Mouse (Mus musculus) myocyte (in vitro differentiated cells): ENCODE results near the gene Kif22. TPM values are rescaled to one million over a fixed set of nuclear protein-coding genes. Genes with fewer than 3 reads are reported as not detected.

Experiments used
- H3K27me3 ChIP-seq: one replicate; pipeline ENCODE4 v1.6.1; 2011; ENCODE audit not compliant: control insufficient read depth, insufficient read depth, insufficient read length
- H3K36me3 ChIP-seq: one replicate; pipeline ENCODE4 v1.6.1; 2011; ENCODE audit not compliant: control insufficient read depth, insufficient read depth
- H3K4me2 ChIP-seq: one replicate; pipeline ENCODE4 v1.6.1; 2011; ENCODE audit warnings: low read depth, control low read depth
- H3K4me3 ChIP-seq: one replicate; pipeline ENCODE4 v1.5.1; 2011; ENCODE audit warnings: mild to moderate bottlenecking, control low read depth, moderate library complexity
- H3K79me2 ChIP-seq: one replicate; pipeline ENCODE4 v1.6.1; 2011; ENCODE audit not compliant: control insufficient read depth, insufficient read depth
- H3ac ChIP-seq: one replicate; pipeline ENCODE4 v1.6.1; 2011; ENCODE audit not compliant: control insufficient read depth, insufficient read length
- CEBPB ChIP-seq: IDR thresholded peaks from 2 replicates; pipeline ENCODE4 v1.6.1; 2011; ENCODE audit warnings: mild to moderate bottlenecking, moderate library complexity; ENCODE audit not compliant: poor library complexity, insufficient read depth, severe bottlenecking
- E2F4 ChIP-seq: IDR thresholded peaks from one replicate; pipeline ENCODE4 v1.6.1; 2011; ENCODE audit warnings: mild to moderate bottlenecking, control low read depth, moderate library complexity; ENCODE audit not compliant: insufficient read depth
- MAX ChIP-seq: IDR thresholded peaks from one replicate; pipeline ENCODE4 v1.6.1; 2011; ENCODE audit warnings: low read depth, mild to moderate bottlenecking, control low read depth
- MYOD1 ChIP-seq, 3 experiments: IDR thresholded peaks; one replicate each; pipeline ENCODE4 v1.6.1; 2011; ENCODE audit warnings: control low read depth in 2 of 3, low read depth in 2 of 3, mild to moderate bottlenecking in 2 of 3, moderate library complexity in 1 of 3; ENCODE audit not compliant: insufficient read length in 2 of 3, control insufficient read depth in 1 of 3
- MYOG ChIP-seq, 3 experiments: IDR thresholded peaks; one replicate each; pipeline ENCODE4 v1.6.1; 2011; ENCODE audit warnings: control low read depth in 2 of 3, low read depth in 2 of 3, mild to moderate bottlenecking in 2 of 3; ENCODE audit not compliant: insufficient read length in 2 of 3, control insufficient read depth in 1 of 3, insufficient read depth in 1 of 3
- POLR2A ChIP-seq: IDR thresholded peaks from one replicate; pipeline ENCODE4 v1.6.1; 2011; ENCODE audit warnings: low read depth, mild to moderate bottlenecking, control low read depth, moderate library complexity; ENCODE audit not compliant: insufficient read length
- POLR2AphosphoS2 ChIP-seq: IDR thresholded peaks from one replicate; pipeline ENCODE4 v1.6.1; 2011; ENCODE audit warnings: low read depth, control low read depth; ENCODE audit not compliant: insufficient read length
- REST ChIP-seq: IDR thresholded peaks from one replicate; pipeline ENCODE4 v1.6.1; 2011; ENCODE audit warnings: mild to moderate bottlenecking, control low read depth, moderate library complexity; ENCODE audit not compliant: insufficient read depth, insufficient read length
- SRF ChIP-seq: IDR thresholded peaks from one replicate; pipeline ENCODE4 v1.6.1; 2011; ENCODE audit warnings: low read depth; ENCODE audit not compliant: control insufficient read depth, insufficient read length
- TCF12 ChIP-seq: IDR thresholded peaks from one replicate; pipeline ENCODE4 v1.6.1; 2011; ENCODE audit warnings: mild to moderate bottlenecking, control low read depth; ENCODE audit not compliant: poor library complexity, insufficient read depth, severe bottlenecking
- TCF3 ChIP-seq: IDR thresholded peaks from one replicate; pipeline ENCODE4 v1.6.1; 2011; ENCODE audit warnings: low read depth, control low read depth; ENCODE audit not compliant: insufficient read length
- USF1 ChIP-seq: IDR thresholded peaks from one replicate; pipeline ENCODE4 v1.6.1; 2011; ENCODE audit warnings: low read depth, mild to moderate bottlenecking, control low read depth, moderate library complexity
- polyA plus RNA-seq: library from polyadenylated mRNA; unstranded; fragments of >200 nt; fragmentation: generic; extraction: Trizol; gene quantifications from one replicate; pipeline ENCODE4 v1.2.1, GENCODE M21; 2012; ENCODE audit warnings: missing spikeins

Gene Kif22
- polyA plus RNA-seq, 1 experiment, result 29.9 TPM

DNA sequence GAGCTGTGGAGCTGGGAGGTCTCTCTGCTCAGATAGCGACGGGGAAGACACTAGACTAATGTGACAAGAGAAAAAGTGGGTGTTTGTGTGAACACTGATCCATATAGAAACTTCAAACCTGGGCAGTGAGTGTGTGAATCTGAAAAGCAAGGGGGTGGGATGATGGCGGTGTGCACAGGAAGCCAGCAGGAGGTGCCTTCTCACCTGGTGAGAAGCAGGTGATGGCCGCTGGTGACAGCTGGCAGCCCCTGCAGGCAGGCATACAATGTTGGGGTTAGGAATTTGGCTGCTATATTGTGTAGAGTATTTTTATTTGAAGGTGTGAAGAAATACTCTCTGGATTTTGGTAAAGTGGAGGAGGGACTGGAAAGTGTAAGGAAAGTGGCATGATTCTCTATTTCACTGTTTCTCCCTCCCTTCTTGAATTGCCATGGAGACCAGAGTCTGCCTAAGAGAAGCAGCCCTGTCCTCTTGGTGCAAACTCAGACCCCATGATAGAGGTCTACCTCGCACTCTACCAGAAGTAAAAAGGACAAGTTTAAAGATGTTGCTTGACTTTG, 12.8 kb upstream of the Kif22 start:
- no peak overlapping the region for H3K4me3 ChIP-seq
- peaks cover 43% of the 10 kb centered on the region for H3K27me3 ChIP-seq
- H3K36me3 ChIP-seq, result no peaks in the 10 kb centered on the region
- TF ChIP-seq MYOD1 (IDR thresholded peaks at IDR 0.05; ENCODE audit: control insufficient read depth in 1 of 3, insufficient read length in 2 of 3, low read depth in 2 of 3) (no peak), TCF12 (no peak), TCF3 (no peak), MAX (no peak), USF1 (no peak), E2F4 (no peak), CEBPB (no peak), MYOG (IDR thresholded peaks at IDR 0.05; ENCODE audit: control insufficient read depth in 1 of 3, insufficient read depth in 1 of 3, insufficient read length in 2 of 3, low read depth in 2 of 3) (no peak), POLR2AphosphoS2 (no peak), SRF (no peak), REST (no peak), POLR2A (no peak)
- no peaks in the 10 kb centered on the region for H3K79me2 ChIP-seq
- no peak overlapping the region for H3ac ChIP-seq
- no peak overlapping the region for H3K4me2 ChIP-seq

DNA sequence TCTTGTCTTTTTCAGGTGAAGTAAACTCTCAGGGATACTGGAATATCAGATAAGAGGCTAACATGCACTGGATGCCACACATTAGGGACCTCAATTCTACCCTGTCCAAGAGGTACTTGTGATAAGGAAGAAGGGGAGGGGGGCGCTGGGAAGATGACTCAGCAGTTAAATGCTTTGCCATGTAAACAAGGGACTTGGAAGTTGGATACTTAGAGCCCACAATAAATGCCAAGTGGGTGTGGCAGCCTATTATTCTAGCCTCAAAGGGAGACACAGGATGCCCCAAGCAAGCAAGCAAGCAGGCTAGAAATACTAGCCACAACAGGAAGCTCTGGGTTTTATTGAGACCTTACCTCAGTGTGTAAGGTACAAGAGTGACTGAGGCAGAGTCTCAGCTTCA, 11.0 kb downstream of the Kif22 start:
- Histone ChIP-seq H3K4me3 (no peak overlapping the region), H3K27me3 (no peaks in the 10 kb centered on the region), H3ac (no peak overlapping the region), H3K4me2 (no peak overlapping the region), H3K36me3 (peaks cover 37% of the 10 kb centered on the region), H3K79me2 (peaks cover 5% of the 10 kb centered on the region)
- TF ChIP-seq MAX (no peak), TCF3 (no peak), CEBPB (no peak), SRF (no peak)

DNA sequence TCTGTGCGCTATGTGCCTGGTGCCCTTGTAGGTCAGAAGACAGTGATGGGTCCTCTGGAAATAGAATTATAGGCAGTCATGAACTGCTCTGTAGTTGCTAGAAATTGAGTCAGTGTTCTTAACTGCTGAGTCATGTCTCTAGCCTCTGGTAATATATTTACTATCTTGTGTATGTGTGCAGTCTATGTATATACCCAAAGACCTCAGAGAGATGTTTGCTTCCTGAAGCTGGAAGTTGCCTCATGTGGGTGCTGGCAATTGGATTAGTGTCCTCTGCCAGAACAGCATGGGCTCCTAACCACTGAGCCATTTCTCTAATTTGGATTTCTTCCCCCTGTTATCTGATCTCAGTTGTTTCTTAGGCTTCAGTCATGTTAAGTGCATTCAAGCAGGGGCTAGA, 12.1 kb downstream of the Kif22 start:
- Histone ChIP-seq H3K79me2 (peaks cover 4% of the 10 kb centered on the region), H3K4me2 (no peak overlapping the region), H3ac (no peak overlapping the region), H3K4me3 (no peak overlapping the region), H3K36me3 (peaks cover 37% of the 10 kb centered on the region), H3K27me3 (no peaks in the 10 kb centered on the region)
- TF ChIP-seq TCF12, result no peak
- no peak for TF ChIP-seq SRF
- TF ChIP-seq POLR2A, result no peak
- no peak for TF ChIP-seq REST
- no peak for TF ChIP-seq MYOG (IDR thresholded peaks at IDR 0.05; ENCODE audit: control insufficient read depth in 1 of 3, insufficient read depth in 1 of 3, insufficient read length in 2 of 3, low read depth in 2 of 3)
- peak; percentile 43; the same call in 1 of the 2 replicates for TF ChIP-seq CEBPB

DNA sequence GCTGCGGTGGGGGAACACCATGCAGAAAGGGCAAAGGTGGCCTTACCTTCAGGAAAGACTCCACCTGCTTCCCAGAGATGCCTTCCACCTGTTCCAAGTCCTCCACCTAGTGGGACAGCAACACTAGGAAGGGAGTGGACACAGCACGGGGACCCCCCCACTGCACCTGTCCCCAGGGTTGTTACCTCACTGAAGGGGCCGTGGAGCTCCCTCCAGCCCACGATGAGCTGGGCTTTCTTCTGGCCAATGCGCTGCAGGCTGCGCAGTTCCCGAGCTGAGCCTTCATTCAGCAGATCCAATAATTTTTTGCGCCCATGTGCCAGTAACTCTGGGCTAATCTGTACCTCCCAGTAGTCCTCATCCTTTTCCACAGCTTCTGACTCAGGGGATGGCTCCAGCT, 14.4 kb downstream of the Kif22 start:
- Histone ChIP-seq H3K4me3 (peak overlapping the region; percentile 67), H3K27me3 (no peaks in the 10 kb centered on the region), H3ac (no peak overlapping the region), H3K4me2 (peak overlapping the region; percentile 80), H3K36me3 (peaks cover 41% of the 10 kb centered on the region), H3K79me2 (peaks cover 20% of the 10 kb centered on the region)
- TF ChIP-seq TCF3 (no peak), MAX (no peak), TCF12 (no peak), SRF (no peak), POLR2AphosphoS2 (no peak), MYOG (IDR thresholded peaks at IDR 0.05; ENCODE audit: control insufficient read depth in 1 of 3, insufficient read depth in 1 of 3, insufficient read length in 2 of 3, low read depth in 2 of 3) (peak in 1 of 3 experiments; percentile 12), CEBPB (no peak), MYOD1 (IDR thresholded peaks at IDR 0.05; ENCODE audit: control insufficient read depth in 1 of 3, insufficient read length in 2 of 3, low read depth in 2 of 3) (peak in 2 of 3 experiments; percentile 14 to 54), REST (no peak), POLR2A (peak; percentile 24), USF1 (no peak), E2F4 (no peak)

DNA sequence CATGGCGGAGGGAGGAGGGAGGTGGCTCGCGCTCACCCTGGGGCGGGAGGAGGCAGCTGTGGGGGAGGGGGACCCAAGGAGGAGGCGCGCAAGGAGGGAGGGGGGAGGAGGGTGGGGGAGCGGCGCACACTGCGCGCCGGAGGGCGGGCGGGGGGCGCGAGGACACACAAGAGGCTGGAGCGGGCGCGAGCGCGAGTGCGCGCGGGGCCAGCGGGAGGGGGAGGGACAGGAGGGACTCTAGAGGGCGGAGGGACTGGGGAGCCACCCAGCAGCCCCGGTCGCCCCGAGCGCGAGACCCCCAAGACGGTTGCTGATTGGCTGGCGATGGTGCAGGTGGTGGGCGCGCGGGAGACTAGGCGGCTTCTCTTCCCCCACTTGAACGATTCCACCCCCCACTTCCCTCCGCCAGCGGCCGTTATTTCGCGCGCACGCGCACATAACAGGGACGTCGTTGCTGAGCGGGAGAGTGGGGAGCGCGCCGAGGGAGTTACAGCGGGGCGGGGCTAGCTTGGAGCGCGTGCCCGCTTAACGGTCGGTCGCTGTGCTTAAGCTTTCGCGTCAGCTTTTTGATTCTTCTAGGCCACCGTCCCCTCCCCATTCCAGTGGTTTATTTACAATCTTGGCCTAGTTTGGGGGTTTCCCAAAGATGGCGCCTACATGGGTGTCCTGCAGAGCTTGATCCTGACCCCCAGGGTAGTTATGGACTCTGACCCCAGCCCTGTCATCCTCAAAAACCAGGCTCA, 15.1 kb downstream of the Kif22 start, which contains the start of gene Maz:
TSS of gene Maz (minus strand) at position 54 of the 743 bp plus-strand sequence.
- Histone ChIP-seq H3K27me3 (no peaks in the 10 kb centered on the region), H3K4me2 (peak within 1 kb of the TSS; percentile 80), H3ac (peak within 1 kb of the TSS; percentile 88), H3K4me3 (peak within 1 kb of the TSS; percentile 67), H3K79me2 (peaks cover 20% of the 10 kb centered on the region), H3K36me3 (peaks cover 37% of the 10 kb centered on the region)
- TF ChIP-seq MAX (no peak), POLR2A (peak; percentile 80), MYOD1 (IDR thresholded peaks at IDR 0.05; ENCODE audit: control insufficient read depth in 1 of 3, insufficient read length in 2 of 3, low read depth in 2 of 3) (peak in 1 of 3 experiments; percentile 36), TCF12 (no peak), POLR2AphosphoS2 (peak; percentile 96), E2F4 (peak; percentile 34), MYOG (IDR thresholded peaks at IDR 0.05; ENCODE audit: control insufficient read depth in 1 of 3, insufficient read depth in 1 of 3, insufficient read length in 2 of 3, low read depth in 2 of 3) (peak in 1 of 3 experiments; percentile 4)
